ENCODE assay signal across 28 mouse cellular contexts in genomic region chr17:14312440-14312839, GRCm38 (mm10). TPM values are rescaled to one million over a fixed set of nuclear protein-coding genes. Genes with fewer than 3 reads are reported as not detected.
DNase-seq lines count a peak whose midpoint lies in the region; ATAC-seq lines count a peak whose summit lies in the region.
"Had no signal": no experiment of that assay in that cellular context is flagged by ENCODE, and none has a peak within 500 bp of the region (broad histone marks: within the 10 kb centered on the region; RNA-seq: fewer than 3 reads in every experiment).

No protein-coding gene starts in this region.

- peak; percentile 13 for DNase-seq in layer of hippocampus, adult 11-12 months (ENCODE audit: low spot score)
- DNase-seq in layer of hippocampus, postnatal 25 days (ENCODE audit: extremely low spot score in 1 of 2, low spot score in 1 of 2), result no peak
- DNase-seq in ovary, adult 18-20 months (ENCODE audit: low spot score), result peak; percentile 55
- DNase-seq in ovary, postnatal 14 days (ENCODE audit: low spot score), result no peak
- peak; percentile 72 for DNase-seq in 3T3-L1 (ENCODE audit: low read depth, low spot score)
- DNase-seq in brain, adult 2 months (ENCODE audit: low read depth, low spot score), result peak; percentile 56
- DNase-seq in heart, adult 9 months (ENCODE audit: low spot score in 2 of 2), result no peak
- DNase-seq: adrenal gland, postnatal 25 days; B cell, adult 2 months; cerebellum, adult 18-20 months; cerebellum, postnatal 14 days; gastrocnemius, adult 2 months; gastrocnemius, postnatal 36 days; heart, postnatal 10 days; kidney, adult 18-20 months; kidney, postnatal 25 days; lung, adult 18-20 months; lung, postnatal 4 days; thymus, adult 2 months; thymus, postnatal 4 days had no signal

- ATAC-seq in erythroid progenitor cell, adult 5-6 weeks (replicated peaks; ENCODE audit: low FRiP score, poor library complexity, severe bottlenecking), result no peak
- ATAC-seq: forebrain, embryonic 14.5 days; hindbrain, embryonic 16.5 days; liver, embryonic 12.5 days; lung, postnatal 0 days; midbrain, embryonic 13.5 days had no signal

RNA-seq across cellular contexts. Expression of gene Smoc2, which starts 33.1 kb away (rescaled TPM):
- 10 to 100 TPM; 27.3 to 29.9 TPM for total RNA-seq in layer of hippocampus, postnatal 25 days (2021)
- not detected in 2 replicates for total RNA-seq in erythroid progenitor cell, adult 5-6 weeks (2015; ENCODE audit: low replicate concordance)
- total RNA-seq in erythroid progenitor cell, adult 5-6 weeks (2017; ENCODE audit: low replicate concordance), result 0.39 TPM in 1 of 2 replicates, not detected in the other
- total RNA-seq: hematopoietic stem cell, adult 5-6 weeks; neutrophil, adult 5-6 weeks had no signal

Comparison
In these comparisons a context has a peak if more than half of its experiments do, and no peak if none do; other contexts are left out.
1. DNase-seq: peak in layer of hippocampus, adult 11-12 months (single experiment), ovary, adult 18-20 months (single experiment), 3T3-L1 (single experiment) and brain, adult 2 months (single experiment); none in layer of hippocampus, postnatal 25 days (0 of 2), ovary, postnatal 14 days (single experiment) and heart, adult 9 months (0 of 2).
2. RNA of gene Smoc2, which starts 33.1 kb away (total RNA-seq): 27.3 to 29.9 TPM in layer of hippocampus, postnatal 25 days; 0.39 TPM in erythroid progenitor cell, adult 5-6 weeks; every median in the first group is over 10 times any median in the second.